Mouse (Mus musculus) testis, postnatal 10 days (tissue): ENCODE measurements around the gene Wwtr1.
A peak's percentile ranks its signal among the peaks of the same experiment; 100 is the strongest.

Experiments used
- DNase-seq: peaks from one replicate; pipeline ENCODE4 v3.0.0; 2021; ENCODE audit warnings: low spot score

The Wwtr1 gene

GRCm38 (mm10) chr3:57515044-57515443 lies 60.7 kb downstream of the Wwtr1 start:
- no peak for DNase-seq

GRCm38 (mm10) chr3:57511816-57512586 lies 63.7 kb downstream of the Wwtr1 start:
- DNase-seq = peak; percentile 34

GRCm38 (mm10) chr3:57509945-57510675 lies 65.6 kb downstream of the Wwtr1 start:
- peak; percentile 26 for DNase-seq

GRCm38 (mm10) chr3:57505991-57506390 lies 69.7 kb downstream of the Wwtr1 start:
- peak; percentile 24 for DNase-seq

GRCm38 (mm10) chr3:57504756-57505155 lies 71.0 kb downstream of the Wwtr1 start:
- DNase-seq = peak; percentile 23

- no peak for DNase-seq
These were observed 74.0 kb downstream of the Wwtr1 start for GRCm38 (mm10) chr3:57501596-57502220.

GRCm38 (mm10) chr3:57500846-57501245 lies 74.9 kb downstream of the Wwtr1 start:
- DNase-seq = peak; percentile 5

- DNase-seq = peak; percentile 10
These were observed 77.9 kb downstream of the Wwtr1 start for GRCm38 (mm10) chr3:57497791-57498190.

- DNase-seq = no peak
These were observed 79.3 kb downstream of the Wwtr1 start for GRCm38 (mm10) chr3:57496428-57496827.

- DNase-seq = no peak
These were observed 88.1 kb downstream of the Wwtr1 start for GRCm38 (mm10) chr3:57487455-57488153.

- no peak for DNase-seq
These were observed 89.6 kb downstream of the Wwtr1 start for GRCm38 (mm10) chr3:57486068-57486467.

- no peak for DNase-seq
These were observed 93.7 kb downstream of the Wwtr1 start for GRCm38 (mm10) chr3:57481981-57482380.

- no peak for DNase-seq
These were observed 95.1 kb downstream of the Wwtr1 start for GRCm38 (mm10) chr3:57480640-57481039.

- no peak for DNase-seq
These were observed 101.3 kb downstream of the Wwtr1 start for GRCm38 (mm10) chr3:57474421-57474820.

- DNase-seq = no peak
These were observed 103.3 kb downstream of the Wwtr1 start for GRCm38 (mm10) chr3:57472407-57472806.

- DNase-seq = peak; percentile 44
These were observed 104.6 kb downstream of the Wwtr1 start for GRCm38 (mm10) chr3:57470981-57471601.

GRCm38 (mm10) chr3:57470326-57470725 lies 105.4 kb downstream of the Wwtr1 start:
- DNase-seq = peak; percentile 55

GRCm38 (mm10) chr3:57469325-57469724 lies 106.4 kb downstream of the Wwtr1 start:
- DNase-seq = no peak

GRCm38 (mm10) chr3:57466289-57466688 lies 109.4 kb downstream of the Wwtr1 start:
- DNase-seq = no peak

GRCm38 (mm10) chr3:57463302-57463701 lies 112.4 kb downstream of the Wwtr1 start:
- DNase-seq = no peak

- no peak for DNase-seq
These were observed 117.1 kb downstream of the Wwtr1 start for GRCm38 (mm10) chr3:57458652-57459051.

GRCm38 (mm10) chr3:57448445-57448844 lies 127.3 kb downstream of the Wwtr1 start:
- peak; percentile 80 for DNase-seq
